Mouse (Mus musculus) bone marrow, adult 2 months (tissue): ENCODE results near the gene Lrrc10. TPM values are rescaled to one million over a fixed set of nuclear protein-coding genes. Genes with fewer than 3 reads are reported as not detected.

ENCODE experiments used
- H3K27ac ChIP-seq: fragments of 200-500 bp; 2 replicates; pipeline ENCODE4 v1.5.1; 2012; ENCODE audit warnings: low read depth, mild to moderate bottlenecking, control low read depth, inconsistent platforms, low read length; ENCODE audit not compliant: control insufficient read depth, poor library complexity, insufficient read depth
- H3K4me1 ChIP-seq: fragments of 200-500 bp; 2 replicates; pipeline ENCODE4 v1.6.1; 2011; ENCODE audit warnings: low read length; ENCODE audit not compliant: control insufficient read depth, insufficient read depth
- H3K4me3 ChIP-seq: fragments of 200-500 bp; replicated peaks from 2 replicates; pipeline ENCODE3; 2011; ENCODE audit warnings: mild to moderate bottlenecking, low read depth, low read length, control low read depth; ENCODE audit not compliant: control insufficient read depth
- CTCF ChIP-seq: fragments of 200-500 bp; IDR thresholded peaks from 2 replicates; pipeline ENCODE4 v1.5.1; 2011; ENCODE audit warnings: low read length, control low read depth; ENCODE audit not compliant: control insufficient read depth, insufficient read depth
- POLR2A ChIP-seq: fragments of 200-500 bp; IDR thresholded peaks from 2 replicates; pipeline ENCODE4 v1.6.1; 2011; ENCODE audit warnings: low read depth, mild to moderate bottlenecking, control low read depth, low read length, borderline replicate concordance; ENCODE audit not compliant: control insufficient read depth
- WGBS: fragments of 180-500 bp; shearing (Covaris S2); methylation state at CpG from one replicate; pipeline ENCODE4 v1.1.7; 2018; 5-methylcytosine and 5-hydroxymethylcytosine counted together
- polyA plus RNA-seq: library from polyadenylated mRNA; stranded (reverse); fragments of >200 nt; gene quantifications from 2 replicates; pipeline ENCODE4 v1.2.4, GENCODE M21; 2011; ENCODE audit warnings: low replicate concordance; ENCODE audit not compliant: missing spikeins, insufficient read depth, insufficient read length

Gene Lrrc10
- polyA plus RNA-seq, 1 experiment: not detected

DNA sequence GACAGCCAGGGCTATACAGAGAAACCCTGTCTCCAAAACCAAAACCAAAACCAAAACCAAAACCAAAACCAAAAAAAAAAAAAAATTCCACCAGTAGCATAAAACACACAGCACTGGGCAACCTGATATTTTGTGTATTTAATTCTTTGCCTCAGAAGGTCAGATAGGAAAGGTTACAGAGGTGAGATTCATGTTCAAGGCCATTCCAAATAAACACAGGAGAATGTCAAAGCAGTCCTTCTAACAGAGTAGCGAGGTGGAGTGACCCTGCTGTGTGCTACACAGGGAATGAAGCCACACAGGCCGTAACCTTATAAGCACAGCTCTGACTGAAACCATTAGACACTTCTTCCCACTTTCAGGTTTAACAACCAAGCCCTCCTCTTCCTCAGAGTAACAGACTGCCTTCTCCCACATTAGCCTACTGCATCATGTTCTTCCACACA lies 36.8 kb downstream of the Lrrc10 start:
- Histone ChIP-seq H3K4me3 (no peak overlapping the region), H3K27ac (no peak overlapping the region), H3K4me1 (no peaks in the 10 kb centered on the region; the same call in 1 of the 2 replicates)
- TF ChIP-seq CTCF (no peak), POLR2A (no peak)
- WGBS: 82% methylated on average over 2 of the region's 2 CpGs

DNA sequence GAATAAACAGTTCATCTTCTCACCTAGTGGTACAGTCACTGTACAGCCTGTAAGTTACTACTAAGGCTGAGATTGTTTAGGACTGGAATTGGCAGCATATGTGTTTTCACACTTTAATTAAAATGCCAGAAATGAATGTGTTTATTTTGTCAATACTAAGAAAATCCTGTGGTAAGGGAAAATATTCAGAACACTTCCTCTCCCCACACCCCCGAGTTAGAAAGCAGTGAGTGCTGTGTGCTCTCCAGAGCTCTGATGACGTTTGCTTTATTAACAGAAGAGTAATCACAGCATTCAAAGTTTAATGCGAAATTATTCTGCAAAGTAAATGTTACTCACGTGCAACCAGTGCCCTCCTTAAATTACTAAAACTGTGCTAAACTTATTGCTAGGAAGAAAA lies 44.5 kb downstream of the Lrrc10 start:
- 61% methylated on average over 4 of the region's 4 CpGs for WGBS
- H3K4me1 ChIP-seq: no peaks in the 10 kb centered on the region; the same call in 1 of the 2 replicates
- H3K4me3 ChIP-seq: no peak overlapping the region
- TF ChIP-seq POLR2A (no peak), CTCF (no peak)
- no peak overlapping the region for H3K27ac ChIP-seq

DNA sequence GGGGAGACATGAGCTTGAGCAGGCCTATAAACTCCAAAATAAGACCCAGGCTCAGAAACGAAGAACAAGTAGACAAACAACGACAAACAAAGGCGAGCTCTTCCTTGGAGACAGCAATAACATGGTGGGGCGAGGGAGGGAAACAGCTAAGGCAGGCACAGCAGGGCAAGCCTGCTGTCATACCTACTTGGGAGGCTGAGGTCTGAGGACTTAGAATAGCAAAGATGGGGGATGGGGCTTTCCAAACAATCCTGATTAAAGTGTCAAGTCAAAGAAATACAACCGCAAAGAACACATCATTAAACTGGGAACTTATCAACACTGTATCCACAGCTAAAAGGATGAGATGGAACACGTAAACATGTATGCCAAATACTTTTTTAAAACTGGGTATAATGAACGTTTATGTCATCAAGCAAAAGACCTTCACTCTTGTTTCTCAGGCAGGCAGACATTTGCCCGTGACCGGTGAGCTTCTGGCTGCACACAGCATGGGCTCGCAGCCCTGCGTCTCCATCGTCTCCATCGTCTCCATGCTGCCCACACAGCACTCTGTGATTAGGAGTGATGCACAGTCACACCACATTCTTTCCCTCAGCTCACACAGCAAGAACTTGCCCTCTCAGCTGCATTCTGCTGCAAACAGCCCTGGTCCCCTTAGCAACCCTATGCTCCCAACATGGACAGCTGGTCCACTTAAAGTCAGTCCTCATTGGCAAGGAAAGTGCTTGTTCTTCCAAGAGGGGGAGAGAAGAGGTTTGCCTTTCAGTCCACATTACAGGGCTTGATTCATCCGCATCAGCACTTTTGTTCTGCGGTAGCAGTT lies 49.6 kb downstream of the Lrrc10 start:
- H3K27ac ChIP-seq: no peak overlapping the region
- TF ChIP-seq POLR2A (no peak), CTCF (no peak)
- WGBS: 89% methylated on average over 15 of the region's 15 CpGs
- no peak overlapping the region for H3K4me3 ChIP-seq
- no peaks in the 10 kb centered on the region; the same call in 1 of the 2 replicates for H3K4me1 ChIP-seq

DNA sequence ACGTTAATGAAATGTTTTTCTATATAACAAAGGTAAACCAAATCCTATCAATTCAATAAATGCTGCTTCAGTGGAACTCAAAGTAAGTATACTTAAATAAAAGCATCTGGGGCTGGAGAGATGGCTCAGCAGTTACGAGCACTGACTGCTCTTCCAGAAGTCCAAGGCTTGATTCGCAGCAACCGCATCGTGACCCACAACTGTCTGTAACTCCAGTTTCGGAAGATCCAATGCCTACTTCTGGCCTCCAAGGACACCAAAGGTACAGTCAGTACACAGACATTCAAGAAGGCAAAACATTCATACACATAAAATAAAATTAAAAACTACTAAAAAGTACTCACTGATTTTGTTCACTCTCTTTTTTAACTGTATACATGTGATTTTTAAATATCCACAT lies 51.0 kb downstream of the Lrrc10 start:
- Histone ChIP-seq H3K4me3 (no peak overlapping the region), H3K4me1 (no peaks in the 10 kb centered on the region; the same call in 1 of the 2 replicates), H3K27ac (no peak overlapping the region)
- TF ChIP-seq CTCF (no peak), POLR2A (no peak)
- 93% methylated on average over 6 of the region's 6 CpGs for WGBS

Other genes starting within 250 kb of the Lrrc10 start
- gene Myrfl, start 148.4 kb upstream of the Lrrc10 start, polyA plus RNA-seq: not detected in 2 replicates
- 8.9 and 10.7 TPM in 2 replicates for gene Rab3ip, start 94.6 kb upstream of the Lrrc10 start, polyA plus RNA-seq
- gene Gm10271, start 72.7 kb upstream of the Lrrc10 start, polyA plus RNA-seq: not detected in 2 replicates
- not detected in 2 replicates for gene Best3, start 59.0 kb upstream of the Lrrc10 start, polyA plus RNA-seq
- 70.5 and 126 TPM in 2 replicates for gene Cct2, start 18.5 kb downstream of the Lrrc10 start, polyA plus RNA-seq
- 7.0 and 8.8 TPM in 2 replicates for gene Frs2, start 103.2 kb downstream of the Lrrc10 start, polyA plus RNA-seq
- 53.4 and 59.1 TPM in 2 replicates for gene Yeats4, start 179.2 kb downstream of the Lrrc10 start, polyA plus RNA-seq
- gene 9530003J23Rik, start 193.4 kb downstream of the Lrrc10 start, polyA plus RNA-seq: not detected in 2 replicates
- 276 and 1,158 TPM in 2 replicates for gene Lyz2, start 237.0 kb downstream of the Lrrc10 start, polyA plus RNA-seq
- 5.6 TPM in 1 of 2 replicates, not detected in the other for gene Lyz1, start 247.5 kb downstream of the Lrrc10 start, polyA plus RNA-seq